17 mouse cellular contexts compared by ENCODE assay signal in the genomic region with DNA sequence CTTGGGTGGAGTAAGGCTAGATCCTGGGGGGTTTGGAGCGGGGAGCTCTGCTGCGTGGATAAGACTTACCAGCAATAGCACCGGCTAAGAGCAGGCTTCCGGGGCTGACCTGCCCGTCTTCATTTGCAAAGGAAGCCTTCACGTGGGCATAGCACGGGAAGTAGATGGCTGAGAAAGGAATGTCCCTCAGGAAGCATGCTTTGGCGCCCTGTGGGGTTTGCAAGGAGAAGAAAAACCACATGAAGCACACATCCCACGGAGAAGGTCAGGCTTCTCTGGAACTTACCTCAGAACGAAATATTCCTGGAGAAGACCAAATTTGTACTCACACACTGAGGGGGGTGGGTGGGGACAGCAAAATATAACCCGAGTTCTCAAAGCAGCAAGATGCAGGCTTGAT.
"Had no signal": no experiment of that assay in that cellular context is flagged by ENCODE, and none has a peak within 500 bp of the region (broad histone marks: within the 10 kb centered on the region; RNA-seq: fewer than 3 reads in every experiment).

No protein-coding gene starts in this region.

- H3K4me1 ChIP-seq: liver, embryonic 15.5 days; lung, embryonic 15.5 days; midbrain, embryonic 12.5 days; midbrain, embryonic 15.5 days; neural tube, embryonic 12.5 days; stomach, embryonic 15.5 days had no signal

- H3K27me3 ChIP-seq: liver, embryonic 15.5 days; lung, embryonic 15.5 days; midbrain, embryonic 12.5 days; midbrain, embryonic 15.5 days; neural tube, embryonic 12.5 days; stomach, embryonic 15.5 days had no signal

- H3K4me2 ChIP-seq: liver, embryonic 15.5 days; lung, embryonic 15.5 days; midbrain, embryonic 12.5 days; midbrain, embryonic 15.5 days; neural tube, embryonic 12.5 days; stomach, embryonic 15.5 days had no signal

- H3K27ac ChIP-seq: liver, embryonic 15.5 days; lung, embryonic 15.5 days; macrophage; midbrain, embryonic 12.5 days; midbrain, embryonic 15.5 days; neural tube, embryonic 12.5 days; stomach, embryonic 15.5 days; stomach, postnatal 0 days had no signal

- H3K9ac ChIP-seq: liver, embryonic 15.5 days; liver, postnatal 0 days; lung, embryonic 15.5 days; midbrain, embryonic 12.5 days; midbrain, embryonic 15.5 days; neural tube, embryonic 12.5 days; stomach, embryonic 15.5 days had no signal

- H3K4me3 ChIP-seq: liver, embryonic 15.5 days; lung, embryonic 15.5 days; midbrain, embryonic 12.5 days; midbrain, embryonic 15.5 days; neural tube, embryonic 12.5 days; stomach, embryonic 15.5 days had no signal

- H3K36me3 ChIP-seq: liver, embryonic 15.5 days; lung, embryonic 15.5 days; midbrain, embryonic 12.5 days; midbrain, embryonic 15.5 days; neural tube, embryonic 12.5 days; stomach, embryonic 15.5 days had no signal

- ATAC-seq: liver, postnatal 0 days; lung, postnatal 0 days; midbrain, embryonic 15.5 days had no signal

- DNase-seq: liver, postnatal 0 days; lung, adult 2 months; lung, postnatal 14 days; lung, postnatal 36 days; right cerebral cortex, postnatal 14 days; thymus, adult 2 months; thymus, postnatal 25 days; thymus, postnatal 4 days had no signal

- H3K9me3 ChIP-seq: liver, embryonic 15.5 days; lung, embryonic 15.5 days; midbrain, embryonic 12.5 days; midbrain, embryonic 15.5 days; neural tube, embryonic 12.5 days; stomach, embryonic 15.5 days had no signal
